Mouse (Mus musculus) thymus, adult 2 months (tissue): ENCODE measurements around the gene Spats1. TPM values are rescaled to one million over a fixed set of nuclear protein-coding genes. Genes with fewer than 3 reads are reported as not detected.
"Not testable (repeated sequence)": the region's sequence is repeated elsewhere in the genome, so short reads cannot be mapped to it uniquely, and the experiment has no call there.

Source experiments
- DNase-seq: peaks from one replicate; pipeline ENCODE4 v3.0.0; 2021
- H3K27ac ChIP-seq: fragments of 200-500 bp; 2 replicates; pipeline ENCODE4 v1.5.1; 2012; ENCODE audit warnings: low read length, control low read depth; ENCODE audit not compliant: control insufficient read depth, insufficient read depth
- H3K27me3 ChIP-seq: fragments of 200-500 bp; 2 replicates; pipeline ENCODE4 v1.6.1; 2012; ENCODE audit warnings: mild to moderate bottlenecking, low read length, moderate library complexity, mixed read lengths; ENCODE audit not compliant: control insufficient read depth, insufficient read depth
- H3K36me3 ChIP-seq: fragments of 200-500 bp; 2 replicates; pipeline ENCODE4 v1.6.1; 2012; ENCODE audit warnings: mild to moderate bottlenecking, low read length, moderate library complexity; ENCODE audit not compliant: control insufficient read depth, insufficient read depth
- H3K4me1 ChIP-seq: fragments of 200-500 bp; replicated peaks from 2 replicates; pipeline ENCODE4 v1.6.1; 2012; ENCODE audit warnings: low read length; ENCODE audit not compliant: control insufficient read depth, insufficient read depth
- H3K4me3 ChIP-seq: fragments of 200-500 bp; 2 replicates; pipeline ENCODE4 v1.5.1; 2012; ENCODE audit warnings: mild to moderate bottlenecking, low read length, control low read depth, moderate library complexity; ENCODE audit not compliant: control insufficient read depth, insufficient read depth
- CTCF ChIP-seq: fragments of 200-500 bp; IDR thresholded peaks from 2 replicates; pipeline ENCODE4 v1.5.1; 2012; ENCODE audit warnings: mild to moderate bottlenecking, control low read depth, low read length, moderate library complexity, borderline replicate concordance; ENCODE audit not compliant: control insufficient read depth, poor library complexity, insufficient read depth; ENCODE audit errors: extremely low read depth
- POLR2A ChIP-seq: fragments of 200-500 bp; IDR thresholded peaks from 2 replicates; pipeline ENCODE4 v1.6.1; 2012; ENCODE audit warnings: mild to moderate bottlenecking, low read length, control low read depth, moderate library complexity; ENCODE audit not compliant: control insufficient read depth, poor library complexity, insufficient read depth; ENCODE audit errors: extremely low read depth
- WGBS: fragments of 180-500 bp; shearing (Covaris S2); methylation state at CpG from one replicate; pipeline ENCODE4 v1.1.7; 2018; 5-methylcytosine and 5-hydroxymethylcytosine counted together
- polyA plus RNA-seq: library from polyadenylated mRNA; depleted of rRNA; stranded (reverse); fragments of >200 nt; gene quantifications from 2 replicates; pipeline ENCODE4 v1.2.3, GENCODE M21; 2012

Spats1 gene
- polyA plus RNA-seq, 1 experiment, result 0.30 TPM

DNA sequence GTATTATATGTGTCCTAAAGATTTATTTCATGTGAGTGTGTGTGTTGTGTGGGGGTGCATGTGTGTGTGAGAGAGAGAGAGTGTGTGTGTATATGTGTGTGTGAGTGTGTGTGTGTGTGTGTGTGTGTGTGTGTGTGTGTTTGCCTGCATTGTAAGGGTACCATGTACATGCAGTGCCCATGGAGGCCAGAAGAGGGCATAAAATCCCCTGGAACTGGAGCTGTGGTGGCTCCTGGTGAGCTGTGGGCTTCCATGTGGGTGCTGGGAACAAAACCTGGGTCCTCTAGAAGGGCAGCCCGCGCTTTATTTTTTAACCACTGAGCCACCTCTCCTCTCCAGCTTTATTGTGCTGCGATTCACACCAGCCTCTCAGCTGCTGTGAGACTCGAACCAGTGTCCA is 12.7 kb downstream of the Spats1 start:
- Histone ChIP-seq H3K36me3 (no peaks in the 10 kb centered on the region), H3K27me3 (no peaks in the 10 kb centered on the region), H3K4me1 (no peaks in the 10 kb centered on the region), H3K27ac (no peak overlapping the region), H3K4me3 (no peak overlapping the region)
- TF ChIP-seq POLR2A (no peak), CTCF (no peak)
- DNase-seq, result no peak
- WGBS, result 98% methylated on average over 4 of the region's 4 CpGs

DNA sequence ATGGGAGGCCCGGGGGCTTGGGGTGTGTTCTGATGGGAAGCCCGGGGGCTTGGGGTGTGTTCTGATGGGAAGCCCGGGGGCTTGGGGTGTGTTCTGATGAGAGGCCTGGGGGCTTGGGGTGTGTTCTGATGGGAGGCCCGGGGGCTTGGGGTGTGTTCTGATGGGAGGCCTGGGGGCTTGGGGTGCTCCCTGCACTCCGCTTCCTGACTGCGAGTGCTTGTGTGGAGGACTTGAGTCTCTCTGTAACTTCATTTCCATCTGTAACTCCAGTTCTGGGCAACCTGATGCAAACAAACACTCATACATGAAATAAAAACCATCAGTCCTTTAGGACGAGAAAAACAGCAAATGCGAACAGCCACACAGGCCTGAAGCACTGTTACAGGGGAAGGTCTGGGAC is 16.2 kb downstream of the Spats1 start:
- Histone ChIP-seq H3K4me1 (no peaks in the 10 kb centered on the region), H3K27me3 (no peaks in the 10 kb centered on the region), H3K27ac (no peak overlapping the region), H3K36me3 (no peaks in the 10 kb centered on the region), H3K4me3 (no peak overlapping the region)
- TF ChIP-seq POLR2A (no peak), CTCF (no peak)
- DNase-seq, result no peak
- 96% methylated on average over 8 of the region's 8 CpGs for WGBS

DNA sequence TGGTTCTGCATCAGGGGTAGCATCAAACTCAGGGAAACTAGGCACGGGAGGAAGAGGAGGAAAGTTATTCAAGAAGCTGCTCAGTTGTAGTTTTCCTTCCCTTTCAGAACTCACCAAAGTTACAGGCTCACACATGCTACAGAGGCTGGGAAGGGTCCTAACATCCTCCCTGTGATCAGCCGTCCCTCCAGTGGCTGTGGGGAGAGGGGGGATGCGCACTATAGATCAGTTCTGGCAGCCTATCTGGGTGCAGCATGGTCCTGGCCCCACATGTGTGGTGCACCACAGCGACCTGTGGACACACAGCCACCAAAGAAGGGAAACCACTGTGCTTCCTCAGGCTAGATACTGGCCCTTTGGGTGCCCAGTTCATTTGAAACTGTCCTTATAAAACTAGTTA is 16.7 kb downstream of the Spats1 start:
- no peak for DNase-seq
- H3K27me3 ChIP-seq, result no peaks in the 10 kb centered on the region
- no peaks in the 10 kb centered on the region for H3K4me1 ChIP-seq
- WGBS, result 51% methylated on average over 4 of the region's 4 CpGs
- no peaks in the 10 kb centered on the region for H3K36me3 ChIP-seq
- H3K27ac ChIP-seq, result no peak overlapping the region
- H3K4me3 ChIP-seq, result no peak overlapping the region
- TF ChIP-seq CTCF, result no peak
- TF ChIP-seq POLR2A, result no peak

DNA sequence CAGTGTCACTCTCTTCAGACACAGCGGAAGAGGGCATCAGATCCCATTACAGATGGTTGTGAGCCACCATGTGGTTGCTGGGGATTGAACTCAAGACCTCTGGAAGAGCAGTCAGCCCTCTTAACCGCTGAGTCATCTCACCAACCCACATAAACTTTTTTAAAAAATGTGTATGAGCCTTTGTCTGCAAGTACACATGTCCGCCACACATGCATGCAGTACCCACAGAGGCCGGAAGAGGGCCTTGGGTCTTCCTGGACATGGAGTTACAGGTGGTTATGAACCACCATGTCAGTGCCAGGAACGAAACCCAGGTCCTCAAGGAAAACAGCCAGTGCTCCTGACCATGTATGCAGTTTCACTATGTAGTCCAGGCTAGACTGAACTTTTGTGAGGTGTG is 17.7 kb downstream of the Spats1 start:
- 90% methylated on average over 5 of the region's 5 CpGs for WGBS
- no peaks in the 10 kb centered on the region for H3K4me1 ChIP-seq

DNA sequence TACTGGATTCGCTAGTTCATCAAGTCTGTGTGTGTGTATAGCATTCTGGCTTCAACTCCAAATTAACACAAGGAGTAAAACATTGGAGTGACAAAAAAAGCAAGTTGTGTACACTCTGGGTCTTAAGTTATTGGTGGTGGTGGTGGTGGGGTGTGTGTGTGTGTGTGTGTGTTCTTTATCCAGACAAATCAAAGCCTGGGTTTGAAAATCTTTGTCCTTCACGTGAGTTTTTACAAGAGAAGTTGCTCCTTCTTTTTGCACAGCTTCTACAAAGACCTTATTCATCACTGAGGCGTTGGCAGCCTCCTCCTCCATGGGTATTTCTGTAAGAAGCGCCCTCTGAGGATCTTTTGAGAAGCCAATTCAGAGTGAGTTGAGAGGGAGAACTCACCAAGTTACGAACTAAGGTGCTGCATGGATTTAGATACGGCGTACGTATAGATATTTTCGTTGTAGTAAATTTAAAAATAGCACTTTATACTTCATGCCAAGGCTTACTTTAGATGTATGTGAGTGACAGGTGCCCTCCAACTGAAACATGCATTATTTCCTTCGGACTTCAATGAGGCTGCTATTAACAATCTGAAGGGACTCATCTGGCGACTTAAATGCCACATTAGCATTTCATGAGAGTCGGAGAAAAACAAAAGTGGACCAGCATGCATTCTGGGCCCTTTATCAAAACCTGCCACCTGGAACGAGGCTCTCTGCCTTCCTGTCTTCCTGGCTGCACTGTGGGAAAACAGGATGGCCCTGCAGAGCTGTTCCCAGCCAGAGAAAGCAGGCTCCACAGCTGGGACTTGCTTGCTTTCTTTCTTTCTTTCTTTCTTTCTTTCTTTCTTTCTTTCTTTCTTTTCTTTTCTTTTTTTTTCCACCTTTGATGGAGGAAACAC is 18.7 kb downstream of the Spats1 start:
- TF ChIP-seq CTCF (no peak), POLR2A (no peak)
- 93% methylated on average over 13 of the region's 13 CpGs for WGBS
- DNase-seq, result no peak
- Histone ChIP-seq H3K27me3 (no peaks in the 10 kb centered on the region), H3K4me1 (no peaks in the 10 kb centered on the region), H3K27ac (no peak overlapping the region), H3K4me3 (no peak overlapping the region), H3K36me3 (no peaks in the 10 kb centered on the region)

More for the DNA sequence above, 17.7 kb downstream of the Spats1 start:
- Histone ChIP-seq H3K4me3 (no peak overlapping the region), H3K27me3 (no peaks in the 10 kb centered on the region), H3K36me3 (no peaks in the 10 kb centered on the region), H3K27ac (no peak overlapping the region)
- TF ChIP-seq POLR2A (no peak), CTCF (no peak)
- no peak for DNase-seq

DNA sequence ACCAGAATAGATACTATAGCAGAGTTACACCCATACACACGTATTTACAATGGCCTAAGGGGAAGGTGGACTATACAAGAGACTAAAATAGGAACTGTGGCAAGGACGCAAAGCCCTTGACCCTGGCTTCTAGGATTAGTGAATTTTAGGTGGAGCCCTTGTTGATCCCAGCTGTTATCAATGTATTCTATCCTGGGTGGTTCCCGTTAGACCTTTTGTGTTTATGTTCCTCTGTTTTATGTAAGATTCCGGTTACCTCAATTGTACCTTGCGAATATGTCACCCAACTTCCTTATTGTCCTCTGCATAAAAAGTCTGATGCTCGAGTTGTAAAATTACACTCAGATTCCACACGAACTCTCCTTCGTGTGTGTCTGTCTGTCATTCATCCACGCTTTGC is 19.4 kb downstream of the Spats1 start:
- H3K27me3 ChIP-seq, DNase-seq, H3K4me3 ChIP-seq, H3K36me3 ChIP-seq, H3K27ac ChIP-seq, H3K4me1 ChIP-seq: not testable (repeated sequence)
- 87% methylated on average over 9 of the region's 9 CpGs for WGBS

DNA sequence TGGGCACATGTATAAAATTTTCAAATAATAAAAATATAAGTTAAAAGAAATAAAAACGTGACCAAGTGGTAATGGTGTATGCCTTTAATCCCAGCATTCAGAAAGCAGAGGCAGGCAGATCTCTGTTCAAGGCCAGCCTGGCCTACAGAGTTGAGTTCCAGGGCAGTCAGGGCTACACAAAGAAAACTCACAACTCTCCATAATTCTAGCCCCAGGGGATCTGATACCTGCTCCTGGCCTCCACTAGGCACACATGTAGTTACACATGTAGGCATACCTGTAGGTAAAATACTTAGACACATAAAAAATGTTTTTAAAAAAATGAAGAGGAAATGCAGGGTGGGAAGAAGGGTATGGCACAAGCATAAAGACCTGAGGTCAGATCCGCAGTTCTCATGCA is 20.4 kb downstream of the Spats1 start:
- no peaks in the 10 kb centered on the region for H3K36me3 ChIP-seq
- H3K27ac ChIP-seq, result no peak overlapping the region
- TF ChIP-seq POLR2A, result no peak
- TF ChIP-seq CTCF, result no peak
- H3K4me1 ChIP-seq, result no peaks in the 10 kb centered on the region
- 93% methylated on average over 2 of the region's 2 CpGs for WGBS
- no peaks in the 10 kb centered on the region for H3K27me3 ChIP-seq
- H3K4me3 ChIP-seq, result no peak overlapping the region
- no peak for DNase-seq
